Mouse (Mus musculus) left cerebral cortex, postnatal 14 days (tissue): Measurements from ENCODE around the gene Crabp2. TPM values are rescaled to one million over a fixed set of nuclear protein-coding genes. Genes with fewer than 3 reads are reported as not detected.
A peak's percentile ranks its signal among the peaks of the same experiment; 100 is the strongest.

Experiments used
- DNase-seq, 2 experiments: peaks; one replicate each; pipeline ENCODE4 v3.0.0; 2021 to 2022; ENCODE audit warnings: low spot score in 2 of 2, mixed read lengths in 1 of 2
- intact Hi-C: fragments of 180-260 bp; cut with DNase I; formaldehyde crosslinking; loops from one replicate; pipeline ENCODE4 v1.15.1; 2025
- total RNA-seq, 2 experiments: library from RNA; stranded (reverse); gene quantifications; 2 replicates each; pipeline ENCODE4 v1.2.3; 2021

Gene Crabp2
- total RNA-seq, 2 experiments from 2014 or later: 5.4 to 5.9 TPM

GRCm38 (mm10) chr3:87949266-87949954 lies 944 bp downstream of the Crabp2 start:
- intact Hi-C loops: no loop called here
- no peak for DNase-seq

- DNase-seq: no peak
- intact Hi-C loops: no loop called here
Measured at GRCm38 (mm10) chr3:87949955-87950515, 1.6 kb downstream of the Crabp2 start.

GRCm38 (mm10) chr3:87951946-87952345 lies 3.5 kb downstream of the Crabp2 start:
- intact Hi-C loops: no loop called here
- no peak for DNase-seq

DNA sequence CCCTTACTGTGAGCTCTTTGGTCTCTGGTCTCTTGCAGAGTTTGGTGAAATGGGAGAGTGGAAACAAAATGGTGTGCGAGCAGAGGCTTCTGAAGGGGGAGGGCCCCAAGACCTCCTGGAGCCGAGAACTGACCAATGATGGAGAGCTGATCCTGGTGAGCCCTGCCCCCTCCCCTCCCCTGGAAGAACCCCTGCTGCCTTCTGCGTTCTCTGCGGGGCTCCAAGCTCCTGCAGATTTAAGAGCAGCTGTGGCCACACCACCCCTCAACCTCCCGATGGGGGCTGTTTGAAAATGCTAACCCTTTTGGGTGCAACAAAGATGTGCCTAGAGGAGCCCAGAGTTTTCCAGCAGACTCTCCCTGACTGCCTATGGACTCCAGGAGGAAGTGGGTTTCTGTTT lies 4.0 kb downstream of the Crabp2 start:
- intact Hi-C loops: no loop called here
- no peak for DNase-seq

DNA sequence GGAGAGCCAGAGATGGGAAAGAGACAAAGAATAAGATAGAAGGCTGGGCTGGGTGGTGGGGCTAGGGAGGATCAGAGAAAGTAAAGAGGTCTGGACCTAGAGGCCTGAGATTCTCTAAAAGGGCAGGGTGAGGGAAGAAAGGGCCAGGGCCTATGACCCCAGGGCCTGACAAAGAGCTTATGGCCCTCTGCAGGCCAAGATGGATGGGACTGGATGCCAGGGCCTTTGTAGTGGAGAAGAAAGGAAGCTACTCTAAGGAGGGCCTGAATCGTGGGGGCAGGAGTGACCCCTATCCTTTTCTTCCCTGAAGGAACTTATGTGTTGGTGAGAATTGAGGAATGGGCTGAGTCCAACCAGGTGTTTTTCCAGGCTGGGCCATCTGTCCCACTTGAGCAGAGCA lies 9.6 kb downstream of the Crabp2 start:
- intact Hi-C loops: no loop called here
- DNase-seq: no peak

- DNase-seq: no peak
- intact Hi-C loops: no loop called here
Measured at GRCm38 (mm10) chr3:87958476-87958875, 10.0 kb downstream of the Crabp2 start.

GRCm38 (mm10) chr3:87958967-87959366 lies 10.5 kb downstream of the Crabp2 start:
- DNase-seq: no peak
- intact Hi-C loops: no loop called here

DNA sequence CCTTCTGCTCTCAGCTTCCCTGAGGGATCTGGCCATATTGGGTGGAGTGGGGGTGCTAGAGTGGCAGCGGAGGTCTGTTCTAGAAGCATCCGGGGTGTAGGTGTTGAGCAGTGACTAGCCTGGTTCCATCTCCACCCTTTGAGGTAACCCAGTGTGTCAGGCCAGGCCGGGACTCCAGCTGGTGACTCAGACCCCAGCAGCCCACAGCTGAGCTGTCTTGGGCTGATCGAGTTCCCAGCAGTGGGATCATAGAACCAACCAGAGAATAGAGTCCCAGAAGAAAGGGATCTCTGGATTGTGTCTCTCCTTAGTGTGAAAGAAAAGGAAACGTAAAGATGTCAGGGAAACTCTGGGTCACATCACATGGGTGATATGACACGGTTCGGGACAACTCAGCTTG lies 10.9 kb downstream of the Crabp2 start:
- no peak for DNase-seq
- intact Hi-C loops: no loop called here

GRCm38 (mm10) chr3:87960191-87960585 lies 11.7 kb downstream of the Crabp2 start:
- DNase-seq: no peak
- intact Hi-C loops: loop anchor here (2.0 kb wide), 1 partner anchor 25 kb away; no protein-coding TSS in a partner anchor

DNA sequence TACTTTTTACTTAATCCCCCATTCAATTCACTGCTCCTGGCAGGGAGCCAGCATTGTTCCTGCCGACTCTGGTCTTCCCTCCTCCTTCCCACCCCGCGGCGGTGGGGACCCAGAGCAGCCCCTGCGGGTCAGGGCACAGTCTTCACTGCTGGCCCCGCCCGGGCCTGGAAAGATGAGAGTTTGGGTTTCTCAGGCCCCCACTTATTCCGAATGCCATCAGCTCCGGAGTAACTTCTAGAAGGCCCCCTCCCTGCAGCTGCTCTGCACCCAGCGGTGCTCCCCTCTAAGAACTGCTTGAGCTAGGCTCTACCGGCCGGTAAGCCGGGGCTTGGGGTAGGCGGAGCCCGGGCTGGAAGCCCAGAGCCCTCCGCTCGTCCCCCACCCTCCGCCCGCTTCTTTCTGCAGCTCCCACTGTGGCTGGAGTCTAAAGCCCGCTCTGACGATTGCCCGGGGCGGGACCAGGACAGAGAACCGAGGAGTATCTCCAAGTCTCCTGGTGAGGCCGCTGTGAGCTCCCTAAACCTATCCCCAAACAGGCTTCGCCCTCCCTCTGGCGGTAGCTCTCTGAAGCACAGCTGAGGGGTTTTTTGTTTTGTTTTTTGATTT lies 12.2 kb downstream of the Crabp2 start:
- DNase-seq: peak; percentile 82 to 88
- intact Hi-C loops: loop anchor here (2.0 kb wide), 1 partner anchor 26 kb away; no protein-coding TSS in a partner anchor

GRCm38 (mm10) chr3:87970184-87970938 lies 21.9 kb downstream of the Crabp2 start:
- peak in 1 of 2 experiments; percentile 73 for DNase-seq
- intact Hi-C loops: loop anchor here (2.0 to 5.0 kb wide), 2 partner anchors 16 to 102 kb away; no protein-coding TSS in a partner anchor

GRCm38 (mm10) chr3:87970939-87971488 lies 22.5 kb downstream of the Crabp2 start, which contains the start of gene Nes:
Nes (plus strand) TSS chr3:87971078.
- intact Hi-C loops: loop anchor here (2.0 to 5.0 kb wide), 2 partner anchors 16 to 101 kb away; no protein-coding TSS in a partner anchor
- peak in 1 of 2 experiments; percentile 36 for DNase-seq

DNA sequence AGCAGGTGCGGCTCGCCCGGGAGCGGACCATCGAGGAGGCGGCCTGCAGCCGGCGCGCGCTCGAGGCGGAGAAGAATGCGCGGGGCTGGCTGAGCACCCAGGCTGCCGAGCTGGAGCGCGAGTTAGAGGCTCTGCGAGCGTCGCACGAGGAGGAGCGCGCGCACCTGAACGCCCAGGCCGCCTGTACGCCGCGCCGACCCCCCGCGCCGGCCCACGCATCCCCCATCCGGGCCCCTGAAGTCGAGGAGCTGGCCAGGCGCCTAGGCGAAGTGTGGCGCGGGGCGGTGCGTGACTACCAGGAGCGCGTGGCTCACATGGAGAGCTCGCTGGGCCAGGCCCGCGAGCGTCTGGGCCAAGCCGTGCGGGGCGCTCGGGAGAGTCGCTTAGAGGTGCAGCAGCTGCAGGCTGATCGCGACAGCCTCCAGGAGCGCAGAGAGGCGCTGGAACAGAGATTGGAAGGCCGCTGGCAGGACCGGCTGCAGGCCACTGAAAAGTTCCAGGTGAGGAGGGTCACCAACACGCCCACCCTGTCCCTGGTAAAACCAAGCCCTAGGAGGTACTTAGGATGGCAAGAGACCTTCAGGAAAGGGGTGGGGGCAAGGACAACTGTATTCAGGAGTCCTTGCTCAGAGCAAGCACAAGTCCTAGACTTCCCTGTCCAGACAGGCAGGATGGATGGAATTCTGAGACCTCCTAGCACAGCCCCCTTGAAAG lies 23.2 kb downstream of the Crabp2 start:
- intact Hi-C loops: loop anchor here (2.0 to 5.0 kb wide), 2 partner anchors 15 to 101 kb away; no protein-coding TSS in a partner anchor
- DNase-seq: no peak

DNA sequence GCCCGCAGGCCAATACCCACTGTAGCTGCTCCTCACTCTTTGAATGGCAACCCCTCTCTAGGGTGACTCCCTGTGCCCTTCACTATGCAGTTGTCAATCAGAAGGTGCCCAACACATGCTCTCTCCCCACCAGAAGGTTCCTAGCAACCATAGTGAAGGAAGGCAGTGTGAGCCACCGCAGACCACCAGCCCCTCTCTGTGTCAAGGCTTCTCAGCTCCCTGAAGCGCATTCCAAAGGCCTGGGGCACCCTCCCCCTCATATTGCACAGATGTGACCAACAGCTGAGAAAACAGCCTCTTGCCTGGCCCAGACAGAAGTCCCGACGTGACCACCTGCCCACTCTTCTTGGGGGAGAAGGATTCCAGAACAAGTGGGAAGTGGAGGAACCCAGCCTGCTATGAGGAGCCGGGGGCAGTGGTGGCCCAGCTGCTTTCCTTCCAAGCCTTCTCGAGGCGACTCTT lies 23.8 kb downstream of the Crabp2 start:
- intact Hi-C loops: loop anchor here (5.0 kb wide), 1 partner anchor 100 kb away; no protein-coding TSS in a partner anchor
- no peak for DNase-seq

GRCm38 (mm10) chr3:87972776-87973175 lies 24.3 kb downstream of the Crabp2 start:
- no peak for DNase-seq
- intact Hi-C loops: loop anchor here (5.0 kb wide), 1 partner anchor 100 kb away; no protein-coding TSS in a partner anchor

- intact Hi-C loops: loop anchor here (5.0 kb wide), 1 partner anchor 99 kb away; no protein-coding TSS in a partner anchor
- no peak for DNase-seq
Measured at GRCm38 (mm10) chr3:87973593-87974380, 25.3 kb downstream of the Crabp2 start.

DNA sequence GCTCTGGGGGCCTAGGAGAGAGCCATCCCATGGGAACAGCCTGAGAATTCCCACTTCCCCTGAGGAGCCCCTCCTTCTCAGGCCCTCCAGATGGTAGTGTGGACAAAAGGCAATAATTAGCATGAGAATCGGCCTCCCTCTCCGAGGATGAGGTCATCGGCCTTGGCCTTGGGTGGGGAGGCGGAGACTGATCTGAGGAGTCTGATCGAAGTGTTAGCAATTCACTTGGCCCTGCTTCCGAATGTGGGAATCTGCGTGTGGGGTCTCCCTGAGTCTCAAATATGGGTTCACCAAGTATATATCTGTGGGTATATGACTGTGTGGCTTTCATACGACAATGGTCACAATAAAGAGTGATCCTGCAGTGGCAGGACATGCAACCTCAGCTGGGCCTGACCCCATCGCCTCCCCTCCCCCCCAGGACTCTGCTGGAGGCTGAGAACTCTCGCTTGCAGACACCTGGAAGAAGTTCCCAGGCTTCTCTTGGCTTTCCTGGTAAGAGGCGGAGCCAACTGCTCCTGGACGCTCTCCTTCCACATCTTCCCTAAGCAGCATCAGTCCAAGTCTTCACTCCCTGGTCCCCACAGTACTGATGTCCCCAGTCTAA lies 26.0 kb downstream of the Crabp2 start:
- intact Hi-C loops: loop anchor here (5.0 kb wide), 1 partner anchor 98 kb away; no protein-coding TSS in a partner anchor
- no peak for DNase-seq
